Mouse (Mus musculus) Muller cell, postnatal 12 days (primary cell): Measurements from ENCODE around the gene Ywhab.

Experiments used
- DNase-seq: peaks from one replicate; pipeline ENCODE4 v3.0.0-alpha.2; 2015; ENCODE audit errors: inconsistent ontology term

The Ywhab gene

DNA sequence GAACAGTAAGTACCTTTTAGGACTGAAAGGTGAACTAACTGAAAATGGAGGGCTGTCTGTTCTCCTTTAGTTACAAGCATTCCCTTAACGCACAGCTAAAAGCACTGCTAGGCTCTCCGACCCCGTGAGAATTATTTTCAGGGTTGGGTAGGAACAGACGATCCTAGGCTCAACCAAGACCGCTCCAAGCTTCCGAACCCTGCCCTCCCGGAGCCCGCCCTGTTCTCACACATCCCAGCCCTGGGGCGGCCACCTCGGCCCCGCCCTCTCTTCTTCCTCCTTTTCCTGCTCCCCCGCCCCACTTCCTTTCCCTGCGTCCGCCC, at the start of gene Ywhab:
Gene Ywhab (plus strand): TSS at position 307 of the 323 bp plus-strand sequence.
- DNase-seq, result no peak

DNA sequence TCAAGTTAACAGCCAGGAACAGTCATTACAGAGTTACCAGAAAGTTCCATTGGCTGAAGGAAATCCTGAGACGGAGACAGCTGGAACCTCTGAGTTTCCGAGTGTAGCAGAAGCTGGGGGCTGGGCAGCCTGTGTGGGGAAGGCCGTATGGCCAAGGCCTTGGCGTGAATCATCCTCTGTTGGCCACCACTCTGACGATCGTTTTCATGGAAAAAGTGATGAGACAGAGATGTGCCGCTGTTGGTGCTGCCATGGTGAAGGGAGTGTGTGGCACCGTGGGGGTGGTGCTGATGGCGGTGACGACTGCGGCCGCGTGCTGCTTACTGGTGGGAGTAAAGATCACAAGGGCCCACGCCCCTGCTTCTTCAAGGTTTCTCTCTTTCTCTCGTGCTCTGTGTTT, 48.5 kb upstream of the Ywhab start:
- no peak for DNase-seq

DNA sequence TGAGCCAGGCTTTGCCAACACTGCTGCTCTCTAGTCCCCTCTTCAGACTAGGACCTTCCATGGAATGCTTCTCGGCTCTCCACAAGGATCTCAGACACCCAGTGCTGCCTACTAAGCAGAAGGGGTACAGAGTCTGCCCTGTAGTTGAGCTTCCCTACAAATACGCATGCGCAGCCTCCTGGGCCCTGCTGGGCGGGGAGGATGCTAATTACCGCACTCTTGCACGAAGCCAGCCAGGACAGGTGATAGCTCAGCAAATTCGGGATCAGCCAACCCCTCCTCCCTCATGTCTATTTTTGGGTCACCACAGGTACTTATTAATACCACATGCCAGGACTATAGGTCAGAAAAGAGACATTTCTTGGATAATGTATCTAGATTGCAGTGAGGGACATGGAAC, 46.8 kb upstream of the Ywhab start:
- no peak for DNase-seq

DNA sequence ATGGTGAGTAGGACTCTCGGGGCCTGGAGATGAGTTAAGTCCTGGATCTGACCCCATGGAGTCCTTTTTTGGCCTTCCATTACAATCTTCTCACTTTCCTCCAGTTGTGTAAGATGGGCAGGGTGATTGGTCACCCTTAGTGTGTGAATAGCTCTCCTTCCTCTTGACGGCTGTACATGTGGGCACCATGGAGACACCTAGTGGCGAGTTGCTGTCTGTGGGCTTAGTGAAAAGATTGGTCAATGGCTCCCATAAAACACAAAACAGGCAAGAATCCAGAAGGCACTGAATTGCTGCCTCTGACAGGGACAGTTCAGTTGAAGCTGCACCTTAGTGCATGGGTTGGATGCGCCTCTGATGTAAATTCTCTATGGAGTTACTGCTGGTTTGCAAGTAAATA, 43.0 kb upstream of the Ywhab start:
- DNase-seq, result peak; percentile 27

DNA sequence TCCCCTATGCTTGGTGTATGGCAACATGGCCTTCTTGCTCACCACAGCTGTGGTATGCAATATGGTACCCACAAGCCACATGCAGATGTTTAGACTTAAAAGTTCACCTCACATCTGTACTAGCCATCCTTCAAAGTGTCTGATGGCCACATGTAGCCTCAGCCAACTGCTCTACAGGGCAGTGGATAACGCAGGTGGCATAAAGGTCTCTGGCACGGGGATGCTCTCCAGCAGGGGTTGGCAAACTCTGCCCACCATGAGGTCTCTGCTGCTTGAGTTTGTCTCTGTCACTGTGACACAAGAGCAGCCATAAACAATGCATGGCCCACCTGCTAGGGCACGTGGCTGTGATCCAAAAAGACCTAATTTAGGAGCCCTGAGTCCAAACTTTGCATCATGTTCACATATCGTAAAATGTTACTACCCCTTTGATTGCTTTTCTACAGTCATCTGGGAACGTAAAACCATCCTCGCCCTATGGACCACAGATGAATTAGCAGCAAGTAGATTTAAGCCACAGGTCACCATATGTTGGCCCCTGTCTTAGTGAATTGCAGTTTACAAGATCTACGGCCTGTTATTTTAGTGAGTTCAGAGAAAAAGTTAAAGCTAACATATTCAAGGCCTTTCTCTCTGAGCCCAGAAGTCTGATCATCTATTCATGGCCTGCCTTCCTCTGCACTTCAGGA, 41.0 kb upstream of the Ywhab start:
- no peak for DNase-seq

DNA sequence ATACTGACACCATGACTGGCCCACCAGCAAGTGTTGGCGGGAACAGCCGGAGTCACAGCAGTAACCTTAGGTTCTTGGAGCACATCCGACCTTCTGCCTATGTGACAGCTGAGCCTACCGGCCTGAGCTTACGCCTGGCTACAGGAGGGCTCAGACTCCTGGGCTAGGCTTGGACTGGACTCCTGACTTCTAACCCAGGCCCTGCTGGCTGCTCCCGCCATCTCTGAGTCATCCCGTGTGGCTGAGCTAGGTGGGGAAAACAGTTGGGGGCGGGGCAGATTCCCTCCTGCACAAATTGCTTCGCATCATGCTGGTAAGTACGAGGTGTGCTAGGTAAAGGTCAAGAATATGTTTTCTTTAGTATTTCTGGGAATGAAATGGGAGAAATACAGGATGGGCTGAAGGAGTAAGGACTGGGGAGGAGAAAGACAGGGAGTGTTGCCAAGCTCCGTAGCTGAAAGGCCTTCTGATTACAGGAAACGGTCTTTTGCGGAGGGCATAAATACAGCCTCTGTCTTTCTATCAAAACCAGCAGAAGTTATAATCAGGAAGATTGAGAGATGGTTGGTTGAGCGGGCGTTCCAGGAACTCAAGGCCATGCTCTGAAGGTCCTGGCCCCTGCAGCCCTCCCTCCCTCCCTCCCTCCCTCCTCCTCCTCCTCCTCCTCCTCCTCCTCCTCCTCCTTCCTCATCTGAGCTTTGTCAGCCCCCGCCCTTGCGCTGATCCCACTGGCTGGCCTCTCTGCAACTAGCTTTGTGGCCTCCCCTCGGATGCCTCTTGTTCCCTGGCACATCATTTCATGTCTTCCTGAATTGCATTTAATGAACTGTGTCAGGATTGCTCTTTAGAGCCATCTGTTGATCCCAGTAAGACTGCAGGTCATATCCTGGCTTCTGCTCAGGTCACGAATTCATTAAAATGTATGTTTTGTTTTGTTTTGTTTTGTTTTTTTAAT, 29.9 kb upstream of the Ywhab start:
- peak; percentile 7 for DNase-seq

DNA sequence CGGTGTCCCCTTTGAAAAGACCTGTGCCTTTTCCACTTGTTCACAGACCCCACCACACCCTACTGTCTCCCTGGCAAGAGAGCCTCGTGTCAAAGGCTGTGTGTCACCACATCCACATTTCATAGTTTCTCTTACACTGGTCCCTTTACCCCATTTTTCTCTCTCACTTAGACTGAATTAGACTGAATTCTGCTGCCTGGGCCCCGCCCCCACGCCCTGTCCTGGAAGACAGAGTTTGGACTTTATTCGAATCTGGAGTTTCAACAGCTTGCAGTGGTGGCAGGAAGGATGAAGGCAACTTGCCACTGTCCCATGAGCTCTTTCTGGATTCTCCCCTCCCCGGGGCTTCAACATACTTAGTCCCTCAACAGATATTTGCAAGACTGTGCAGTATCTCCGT, 29.1 kb upstream of the Ywhab start:
- DNase-seq, result no peak

DNA sequence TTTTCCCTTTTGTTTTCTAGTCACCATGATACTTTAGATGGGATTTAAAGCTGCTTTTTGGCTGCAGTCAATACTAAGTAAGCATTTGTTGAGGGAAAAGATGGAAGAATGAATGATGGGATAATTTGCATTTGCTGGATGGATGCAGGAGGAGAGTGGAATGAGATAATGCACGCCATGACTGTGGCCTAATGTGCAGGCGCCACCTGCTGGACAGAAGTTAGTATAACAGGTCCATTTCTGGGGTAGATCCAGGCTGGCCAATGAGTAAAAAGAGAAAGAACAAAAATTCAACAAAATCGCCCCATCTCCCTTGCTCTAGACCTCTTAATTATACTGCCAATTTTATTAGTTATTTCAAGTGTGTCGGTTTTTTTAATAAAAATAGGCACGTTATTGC, 26.2 kb upstream of the Ywhab start:
- peak; percentile 35 for DNase-seq

DNA sequence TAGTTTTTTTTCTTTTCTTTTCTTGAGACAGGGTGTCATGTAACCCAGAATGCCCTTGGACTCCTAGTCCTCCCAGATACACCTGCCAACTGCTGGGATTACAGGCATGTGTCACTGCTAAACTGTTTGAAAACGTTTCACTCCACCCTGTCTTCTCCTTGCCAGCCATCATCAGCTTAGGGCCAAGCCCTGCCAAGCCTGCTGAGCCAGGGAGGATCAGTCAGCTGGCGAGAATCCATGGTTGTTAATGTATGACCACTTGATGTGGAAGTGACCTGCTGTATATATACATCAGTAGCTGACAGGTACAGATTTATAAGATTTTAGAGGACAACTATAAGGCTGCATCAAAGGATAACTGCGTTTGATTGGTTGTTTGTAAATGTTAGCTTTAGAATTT, 24.4 kb upstream of the Ywhab start:
- DNase-seq, result no peak

DNA sequence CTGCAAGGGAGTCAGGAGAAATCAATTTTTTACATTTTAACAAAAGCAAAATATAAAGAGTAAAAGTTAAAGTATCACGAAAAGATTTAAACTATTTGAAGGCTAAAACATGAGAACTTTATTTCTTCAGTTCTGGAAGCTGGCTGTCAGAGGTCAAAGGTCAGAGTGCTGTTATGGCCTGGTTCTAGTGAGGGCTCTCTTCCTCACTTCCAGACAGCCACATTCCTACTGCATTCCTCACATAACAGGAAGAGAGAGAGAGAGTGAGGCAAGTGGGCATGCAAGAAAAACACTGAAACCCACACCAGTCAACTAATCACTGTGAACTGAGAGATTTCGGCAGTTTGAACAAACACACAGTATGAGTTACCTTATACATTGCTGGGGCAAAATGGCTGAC, 20.7 kb upstream of the Ywhab start:
- DNase-seq, result peak; percentile 53

DNA sequence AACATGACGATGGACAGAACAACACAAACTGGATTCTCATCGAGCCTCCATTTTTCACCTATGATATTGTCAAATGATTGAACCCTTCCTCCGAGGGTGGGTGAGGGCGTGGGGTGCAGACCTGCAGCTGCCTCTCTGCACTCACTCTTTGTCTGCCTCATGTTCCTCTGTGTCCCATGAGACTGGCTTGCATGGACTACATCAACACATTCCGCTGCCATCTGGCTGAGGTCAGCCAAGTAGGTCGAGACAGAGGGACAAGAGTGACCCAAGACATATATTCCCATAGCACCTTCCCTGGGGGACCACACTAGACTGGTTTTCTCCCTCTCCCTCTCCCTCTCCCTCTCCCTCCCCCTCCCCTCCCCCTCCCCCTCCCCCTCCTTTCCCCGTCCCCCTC, 18.3 kb upstream of the Ywhab start:
- no peak for DNase-seq

DNA sequence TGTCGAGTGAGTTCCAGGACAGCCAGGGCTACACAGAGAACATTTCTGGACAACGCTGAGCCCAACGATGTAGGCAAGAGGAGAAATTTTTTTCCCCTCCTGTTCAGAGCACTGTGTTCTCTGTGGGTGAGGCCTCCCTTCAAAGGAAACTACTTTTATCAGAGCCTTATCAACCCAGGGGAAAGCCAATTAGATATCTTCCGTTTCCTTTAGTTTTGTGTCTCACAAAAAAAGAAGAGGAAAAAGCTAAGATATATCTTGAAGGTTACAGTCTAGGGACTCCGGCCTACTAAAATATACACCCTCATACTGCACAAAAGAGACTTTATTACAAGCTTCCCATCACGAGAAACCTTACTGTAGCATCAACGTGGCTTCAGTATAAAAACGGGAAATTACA, 7.5 kb upstream of the Ywhab start:
- no peak for DNase-seq

DNA sequence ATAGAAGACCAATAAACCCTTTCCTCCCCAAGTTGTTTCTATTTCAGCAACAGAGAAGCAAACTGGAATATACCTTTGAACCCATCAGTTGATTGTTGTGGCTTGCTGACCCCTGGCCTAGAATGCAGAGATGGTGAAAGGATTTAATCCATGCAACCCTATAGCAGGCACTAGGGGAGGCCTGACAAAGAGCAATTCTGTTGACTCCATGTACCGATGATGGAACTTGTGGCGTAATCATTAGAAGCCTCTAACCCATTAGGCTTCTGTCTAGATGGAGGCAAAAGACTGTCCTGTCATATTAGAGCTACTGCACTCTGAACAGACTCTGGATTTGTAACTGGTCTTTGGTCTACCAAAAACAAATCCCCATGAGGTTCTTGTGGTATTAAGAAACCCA, 1.9 kb upstream of the Ywhab start:
- DNase-seq, result no peak

DNA sequence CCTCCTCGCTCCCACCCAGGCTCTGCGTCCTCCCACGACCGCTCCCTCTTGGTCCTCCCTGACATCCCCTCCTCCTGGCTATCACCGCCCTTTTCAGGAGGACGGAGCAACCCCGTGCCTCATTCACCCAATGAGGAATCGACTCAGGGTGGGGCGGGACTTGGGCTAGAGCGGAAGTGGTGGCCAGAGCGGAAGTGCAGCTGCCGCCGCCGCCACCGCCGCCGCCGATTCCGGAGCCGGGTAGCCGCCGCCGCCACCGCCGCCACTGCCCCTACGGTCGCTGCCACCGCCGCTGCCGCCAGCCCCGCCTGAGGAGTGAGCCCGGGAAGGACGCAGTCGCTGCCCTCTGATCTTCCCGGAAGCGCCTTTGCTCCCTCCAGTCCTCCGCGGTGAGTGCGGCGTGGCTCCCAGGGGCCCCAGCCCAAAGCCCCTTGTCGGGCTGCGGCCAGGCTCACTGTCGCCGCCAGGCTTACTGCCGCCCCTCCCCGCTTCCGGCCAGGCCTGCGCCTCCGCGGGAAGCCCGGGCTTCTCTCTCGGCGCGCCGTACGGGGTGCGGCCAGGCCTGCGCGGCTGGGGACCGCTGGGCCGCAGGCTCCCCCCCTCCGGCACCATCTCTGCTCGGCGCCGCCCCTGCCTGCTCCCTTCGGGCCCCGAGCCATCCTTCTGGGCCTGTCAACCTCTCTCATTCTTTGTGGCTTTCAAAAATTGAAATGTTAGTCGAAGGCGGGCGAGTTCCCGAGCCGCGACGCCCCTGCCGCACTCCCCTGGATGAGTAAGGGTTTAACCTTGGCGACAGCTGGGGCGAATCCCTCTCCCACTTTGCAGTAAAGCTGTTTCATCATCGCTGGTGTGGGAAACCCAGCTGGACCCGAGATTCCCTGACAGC, 460 bp downstream of the Ywhab start:
- DNase-seq, result peak; percentile 99

DNA sequence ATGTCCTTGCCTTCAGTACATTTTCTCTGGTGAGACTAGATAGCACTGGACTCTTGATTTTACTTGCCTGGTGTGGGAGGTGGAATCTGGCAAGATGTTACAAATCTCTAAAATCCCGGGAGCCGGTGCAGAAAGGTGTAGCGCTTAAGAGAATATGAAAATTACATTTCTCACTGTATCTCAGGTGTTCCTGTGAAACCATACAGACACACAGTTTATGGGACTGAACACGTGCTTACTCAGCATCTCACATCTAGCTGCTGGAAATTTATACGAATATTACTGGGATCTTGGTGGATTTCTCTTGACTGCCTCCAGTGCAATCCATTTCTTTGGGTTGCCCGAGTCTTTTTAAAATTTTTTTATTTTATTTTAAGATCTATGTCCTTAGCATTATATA, 1.5 kb downstream of the Ywhab start:
- no peak for DNase-seq

DNA sequence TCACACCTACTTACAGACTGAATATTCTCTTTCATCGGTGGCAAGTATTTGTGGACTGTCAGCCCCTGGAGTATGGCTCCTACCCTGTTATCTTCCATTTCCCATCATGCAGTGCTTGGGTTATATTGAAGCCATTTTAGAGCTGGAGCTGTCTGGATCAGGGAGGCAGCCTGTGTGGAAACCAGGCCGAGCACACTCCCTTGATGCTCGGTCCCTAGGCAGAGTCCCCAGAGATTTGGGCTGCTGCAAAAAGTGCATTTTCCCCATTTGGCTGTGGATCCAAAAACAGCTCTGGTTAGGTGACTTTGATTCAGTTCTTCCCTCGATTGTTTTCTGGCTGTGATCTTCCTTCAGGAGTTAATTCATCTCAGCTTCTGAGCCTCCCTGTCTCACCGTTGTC, 2.1 kb downstream of the Ywhab start:
- no peak for DNase-seq

DNA sequence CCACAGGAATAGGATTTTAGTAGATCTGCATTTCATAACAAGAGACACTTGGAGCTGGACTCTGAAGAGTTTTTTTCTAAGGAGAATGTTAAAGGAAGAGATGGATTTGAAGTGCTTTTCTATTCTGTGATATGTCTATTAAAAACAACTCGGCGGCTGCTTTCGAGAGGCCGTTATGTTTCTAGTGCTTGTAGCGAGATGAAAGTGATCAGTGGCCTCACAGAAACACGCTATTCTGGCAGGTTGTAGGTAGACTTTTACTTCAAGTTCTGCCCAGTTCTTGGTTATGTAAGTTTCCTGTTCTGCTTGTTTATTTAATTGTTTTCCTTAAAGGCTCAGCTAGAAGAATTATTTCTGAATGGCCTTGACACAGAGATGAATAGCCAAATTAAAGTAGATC, 4.2 kb downstream of the Ywhab start:
- no peak for DNase-seq

DNA sequence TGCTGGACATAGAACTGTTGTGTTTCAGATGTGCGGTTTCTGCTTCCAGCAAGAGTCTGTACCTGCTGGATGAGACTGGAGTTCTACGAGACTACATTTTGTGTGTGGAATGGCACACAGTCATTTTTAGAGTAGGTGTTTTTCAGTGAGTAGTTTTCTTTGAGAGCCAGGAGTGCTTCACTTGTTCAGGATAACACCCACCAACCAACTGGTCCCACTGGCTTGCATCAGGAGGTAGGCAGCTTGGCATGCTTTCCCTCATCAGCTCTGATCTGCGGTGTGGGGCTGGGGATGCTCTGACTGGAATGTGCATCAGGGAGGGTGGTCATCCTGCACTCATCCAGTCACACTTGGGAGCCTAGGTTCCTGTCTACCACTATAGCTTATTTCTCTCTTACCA, 7.9 kb downstream of the Ywhab start:
- DNase-seq, result no peak

DNA sequence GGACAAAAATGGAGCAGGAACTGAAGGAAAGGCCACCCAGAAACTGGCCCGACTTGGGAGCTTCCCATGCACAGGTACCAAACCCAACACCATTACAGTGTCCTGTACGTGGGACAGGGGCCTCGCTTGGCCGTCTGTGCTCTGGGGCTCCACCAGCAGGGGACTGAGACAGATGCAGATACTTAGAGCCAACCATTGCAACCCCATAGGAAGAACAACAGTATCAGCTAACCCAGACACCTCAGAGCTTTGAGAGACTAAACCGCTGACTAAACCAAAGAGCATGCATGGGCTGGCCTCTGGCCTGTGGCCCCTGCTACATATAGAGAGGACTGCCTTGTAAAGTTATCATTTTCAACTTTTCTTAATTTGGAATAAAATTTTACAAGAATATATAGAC, 9.7 kb downstream of the Ywhab start:
- DNase-seq, result no peak

DNA sequence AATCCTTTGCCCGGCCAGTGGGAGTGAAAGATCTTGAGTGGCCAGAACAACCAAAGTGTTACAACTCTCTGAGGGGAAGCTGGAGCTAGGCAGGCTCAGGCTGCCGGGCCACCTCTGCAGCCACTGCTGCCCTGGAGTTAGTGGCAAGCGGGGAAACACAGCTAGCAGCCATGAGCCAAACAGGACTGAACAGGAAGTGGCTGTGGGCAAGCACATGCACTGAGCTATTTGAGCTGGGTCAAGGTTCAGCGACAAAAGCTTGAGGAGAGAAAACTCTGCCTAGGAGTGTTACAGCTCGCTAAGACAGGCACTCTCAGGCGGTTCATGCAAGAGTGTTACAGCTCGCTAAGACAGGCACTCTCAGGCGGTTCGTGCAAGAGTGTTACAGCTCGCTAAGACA, 12.2 kb downstream of the Ywhab start:
- DNase-seq, result no peak

DNA sequence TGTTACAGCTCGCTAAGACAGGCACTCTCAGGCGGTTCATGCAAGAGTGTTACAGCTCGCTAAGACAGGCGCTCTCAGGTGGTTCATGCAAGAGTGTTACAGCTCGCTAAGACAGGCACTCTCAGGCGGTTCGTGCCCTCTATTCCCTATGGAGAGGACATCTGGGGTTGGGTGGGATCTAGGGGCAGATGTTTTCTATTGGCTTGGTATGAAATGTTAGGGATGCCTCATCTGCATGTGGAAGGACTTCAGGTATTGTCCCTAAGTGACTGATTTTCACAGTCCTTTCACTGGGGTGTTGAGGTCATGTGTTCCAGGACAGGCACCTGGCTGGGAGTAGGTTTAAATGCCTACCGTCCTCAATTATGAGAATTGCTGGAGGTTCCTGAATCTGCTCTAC, 12.8 kb downstream of the Ywhab start:
- no peak for DNase-seq

DNA sequence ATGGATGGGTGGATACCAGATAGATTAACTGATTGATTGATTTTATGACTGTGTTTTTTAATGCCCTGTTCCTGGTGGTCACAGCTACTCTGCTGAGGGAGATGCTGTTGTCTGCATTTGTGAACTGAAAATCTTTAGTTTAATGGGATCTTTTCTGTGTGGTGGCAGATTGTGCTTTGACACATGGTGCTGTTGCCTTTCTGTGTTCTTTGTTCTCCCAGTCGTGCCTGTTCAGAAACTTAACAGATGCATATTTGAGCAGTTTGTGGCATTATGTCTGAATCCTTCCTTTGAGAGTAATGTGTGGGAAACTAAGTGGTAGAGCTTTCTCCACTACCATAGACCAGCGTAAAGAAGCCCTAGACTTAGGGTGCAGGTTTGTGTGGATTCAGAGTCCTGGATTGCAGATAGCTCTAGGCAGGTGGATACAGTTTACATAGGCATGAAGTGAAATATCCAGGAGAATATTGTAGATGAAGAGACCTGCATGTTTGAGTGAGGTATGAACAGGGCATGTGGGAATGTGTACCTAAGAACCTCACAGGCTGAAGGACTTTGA, 13.3 kb downstream of the Ywhab start:
- no peak for DNase-seq
